Mouse (Mus musculus) adrenal gland, postnatal 36 days (tissue): ENCODE results near the gene Terf2. TPM values are rescaled to one million over a fixed set of nuclear protein-coding genes. Genes with fewer than 3 reads are reported as not detected.
"Not testable (repeated sequence)": the region's sequence is repeated elsewhere in the genome, so short reads cannot be mapped to it uniquely, and the experiment has no call there.

Experiments
- DNase-seq, 2 experiments: peaks; one replicate each; pipeline ENCODE4 v3.0.0; 2021; ENCODE audit warnings: mixed read lengths in 1 of 2
- total RNA-seq, 2 experiments: library from RNA; stranded (reverse); gene quantifications; 2 replicates each; pipeline ENCODE4 v1.2.3; 2021

Gene Terf2
- total RNA-seq, 2 experiments from 2014 or later, result 23.5 to 24.5 TPM

DNA sequence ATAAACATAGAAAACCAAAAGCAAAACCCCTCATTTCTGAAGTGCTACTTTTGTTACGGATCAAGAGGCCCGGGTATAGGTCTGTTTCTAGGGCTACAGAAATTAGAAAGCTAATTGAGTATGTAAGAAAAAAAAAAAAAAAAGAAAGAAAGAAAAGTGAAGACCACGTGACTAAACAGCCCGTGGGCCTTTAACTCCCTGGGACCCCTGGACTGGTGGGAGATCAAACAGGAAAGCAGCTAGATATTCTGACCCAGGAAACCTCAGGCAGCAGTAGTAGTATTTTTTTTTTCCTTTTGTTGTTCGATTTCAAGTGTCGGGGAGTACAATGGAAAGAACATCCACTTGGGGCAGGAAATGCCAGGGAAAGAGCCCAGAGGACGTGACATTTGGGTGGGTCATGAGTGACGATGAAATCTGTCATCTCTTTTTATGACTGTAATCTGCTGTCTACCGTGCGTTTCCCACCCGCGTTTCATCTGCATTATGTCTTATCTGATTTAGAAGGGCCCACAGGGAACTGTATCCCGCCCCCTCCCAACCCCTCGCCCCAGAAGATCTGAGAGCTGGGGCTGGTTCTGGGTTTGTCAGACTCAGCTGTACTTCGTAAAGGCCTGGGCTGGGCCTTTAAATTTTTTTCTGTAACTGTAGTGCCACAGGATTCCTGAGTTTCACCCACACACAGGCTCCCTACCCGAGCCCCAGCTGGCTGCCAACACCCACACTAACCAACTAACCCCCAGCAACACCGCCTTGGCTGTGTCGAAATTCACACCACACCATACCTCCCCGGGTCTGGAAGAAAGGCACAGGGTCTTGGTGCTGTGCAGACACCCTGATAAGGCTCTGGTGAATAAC, 18.0 kb upstream of the Terf2 start:
- peak in 1 of 2 experiments; percentile 29 for DNase-seq

DNA sequence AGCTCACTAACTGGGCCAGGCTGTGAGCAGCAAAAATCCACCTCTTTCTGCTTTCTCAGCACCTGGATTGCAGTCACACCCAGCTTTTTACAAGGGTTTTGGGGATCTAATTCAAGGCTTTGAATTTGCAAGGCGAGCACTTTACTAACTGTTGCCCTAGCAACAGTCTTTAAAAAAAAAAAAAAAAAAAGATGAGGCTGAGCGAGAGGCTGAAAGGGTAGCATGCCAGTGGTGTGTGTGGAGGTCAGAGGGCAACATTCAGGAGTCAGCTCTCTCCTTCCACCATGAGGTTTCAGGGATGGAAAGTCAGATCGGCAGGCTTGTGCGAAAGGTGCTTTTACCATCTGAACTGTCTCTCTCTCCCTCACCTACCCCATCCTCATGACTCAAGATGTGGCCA, 16.9 kb upstream of the Terf2 start:
- DNase-seq, result no peak

DNA sequence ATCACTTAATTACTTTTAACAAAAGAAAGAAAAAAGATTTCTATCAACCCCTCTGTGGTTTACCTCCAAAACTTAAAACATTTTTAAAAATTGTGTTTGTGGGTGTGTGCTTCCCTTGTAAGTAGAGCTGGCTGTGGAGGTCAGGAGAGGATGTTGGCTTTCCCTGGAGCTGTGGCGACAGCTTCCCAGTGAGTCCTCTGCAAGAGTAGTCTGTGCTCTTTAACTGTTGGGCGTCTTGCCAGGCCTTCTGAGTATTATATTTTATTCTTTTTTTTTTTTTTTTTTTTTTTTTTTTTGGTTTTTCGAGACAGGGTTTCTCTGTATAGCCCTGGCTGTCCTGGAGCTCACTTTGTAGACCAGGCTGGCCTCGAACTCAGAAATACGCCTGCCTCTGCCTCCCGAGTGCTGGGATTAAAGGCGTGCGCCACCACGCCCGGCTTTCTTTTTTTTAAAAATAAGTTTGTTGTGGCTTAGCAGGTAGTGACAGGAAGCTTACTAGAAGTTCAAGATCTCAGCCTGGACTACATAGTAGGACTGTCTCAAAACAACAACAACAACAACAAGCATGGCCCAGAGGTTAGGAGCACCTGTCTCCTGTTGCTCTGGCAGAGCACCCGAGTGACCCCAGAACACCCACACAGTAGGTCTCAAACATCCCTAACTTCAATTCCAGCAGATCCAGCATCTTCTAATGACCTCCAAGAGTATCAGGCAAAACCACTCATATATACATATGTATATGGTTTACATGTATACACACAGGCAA, 15.2 kb upstream of the Terf2 start:
- DNase-seq, result peak in 1 of 2 experiments; percentile 47

DNA sequence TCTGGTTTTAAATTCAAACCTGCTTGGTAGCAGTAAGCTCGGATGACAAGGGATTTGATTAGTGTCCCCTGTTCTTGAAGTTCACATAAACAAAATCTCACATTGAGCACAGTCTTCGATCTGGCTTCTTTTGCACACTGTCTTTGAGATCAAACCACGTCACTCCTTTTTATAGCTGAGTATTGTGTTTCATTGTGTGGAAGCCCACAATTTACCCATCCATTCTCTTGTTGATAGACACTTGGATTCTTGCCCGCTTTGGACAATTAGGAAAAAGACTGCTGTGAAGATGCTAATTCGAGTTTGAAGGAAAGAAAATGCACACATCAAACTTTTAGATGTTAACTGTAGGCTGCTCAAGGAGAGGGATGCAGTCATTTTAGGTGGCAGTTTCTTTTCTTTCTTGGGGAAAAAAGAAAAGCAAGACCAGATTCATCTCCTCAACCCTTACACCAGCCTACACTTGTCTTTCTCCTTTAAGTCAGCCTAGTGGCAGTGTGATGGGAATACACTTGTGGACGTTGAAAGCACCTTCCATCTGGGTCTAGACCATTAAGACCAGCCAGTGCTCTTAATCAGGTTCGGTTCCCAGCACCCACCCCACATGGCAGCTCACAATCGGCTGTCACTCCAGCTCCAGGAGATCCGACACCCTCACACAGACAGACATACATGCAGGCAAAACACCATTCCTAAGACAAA, 14.4 kb upstream of the Terf2 start:
- no peak for DNase-seq

DNA sequence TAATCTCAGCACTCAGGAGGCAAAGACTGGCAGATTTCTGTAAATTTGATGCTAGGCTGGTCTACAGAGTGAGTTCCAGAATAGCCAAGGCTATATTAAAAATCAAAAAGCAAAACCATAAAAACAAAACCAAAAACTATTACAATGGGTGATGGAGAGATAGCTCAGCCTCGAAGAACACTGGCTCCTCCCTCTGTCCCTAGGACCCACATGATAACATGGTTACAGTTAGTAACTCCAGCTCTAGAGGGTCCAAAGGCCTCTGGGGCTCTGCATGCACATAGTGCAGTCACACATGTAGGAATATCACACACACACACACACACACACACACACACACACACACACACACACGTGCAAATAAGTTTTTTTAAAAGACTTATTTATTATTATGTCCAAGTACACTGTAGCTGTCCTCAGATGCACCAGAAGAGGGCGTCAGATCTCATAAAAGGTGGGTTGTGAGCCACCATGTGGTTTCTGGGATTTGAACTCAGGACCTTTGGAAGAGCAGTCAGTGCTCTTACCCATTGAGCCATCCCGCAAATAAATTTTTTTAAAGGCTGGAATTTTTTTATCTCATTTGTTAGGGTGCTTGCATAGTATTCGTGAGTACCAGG, 13.6 kb upstream of the Terf2 start:
- DNase-seq, result no peak

DNA sequence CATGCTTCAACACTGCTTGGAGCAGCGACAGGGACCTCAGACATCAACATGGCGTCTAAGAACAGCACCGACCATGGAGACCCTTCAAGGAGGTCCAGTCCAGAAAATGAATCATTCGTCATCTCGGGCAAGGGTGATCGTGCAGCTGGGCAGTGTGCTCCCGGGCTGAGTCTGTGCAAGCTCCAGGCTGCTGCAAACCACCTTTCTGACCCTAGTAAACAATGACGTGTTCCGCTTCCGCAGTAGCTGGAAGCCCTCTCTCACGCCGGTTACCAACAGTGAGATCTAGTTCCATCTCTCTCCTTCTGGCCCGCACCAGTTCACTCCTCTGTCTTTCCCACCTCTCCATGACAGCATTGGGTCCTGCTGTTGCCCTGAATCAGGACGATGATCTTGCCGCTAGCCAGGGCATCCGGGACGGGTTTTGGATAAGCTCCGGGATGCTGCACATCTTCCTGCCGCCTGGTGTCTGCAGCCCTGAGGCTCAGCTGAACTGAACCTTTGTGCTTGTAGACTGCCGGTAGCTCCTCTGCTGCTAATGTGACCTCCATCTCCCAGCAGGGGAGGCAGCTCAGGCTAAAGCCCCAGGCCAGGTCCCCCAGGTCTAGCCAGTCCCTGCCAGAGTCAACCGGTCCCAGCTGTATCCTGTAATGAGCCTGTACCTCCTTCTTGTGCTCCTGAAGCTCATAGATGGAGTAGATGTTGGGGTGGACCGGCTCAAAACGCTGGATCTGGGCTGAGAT, 12.8 kb upstream of the Terf2 start:
- no peak for DNase-seq

DNA sequence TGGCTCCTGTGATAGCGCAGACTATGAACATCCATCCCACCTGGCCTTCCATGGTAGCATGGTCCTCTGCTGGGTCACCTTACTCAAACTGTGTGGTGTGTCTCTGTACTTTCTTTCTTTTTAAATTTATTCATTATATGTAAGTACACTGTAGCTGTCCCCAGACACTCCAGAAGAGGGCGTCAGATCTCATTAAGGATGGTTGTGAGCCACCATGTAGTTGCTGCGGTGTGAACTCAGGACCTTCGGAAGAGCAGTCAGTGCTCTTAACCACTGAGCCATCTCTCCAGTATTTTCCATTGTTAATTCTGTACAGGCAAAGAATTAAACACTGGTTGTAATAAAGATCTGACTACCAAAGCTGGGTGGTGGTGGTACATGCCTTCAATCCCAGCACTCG, 11.7 kb upstream of the Terf2 start:
- not testable (repeated sequence) for DNase-seq

DNA sequence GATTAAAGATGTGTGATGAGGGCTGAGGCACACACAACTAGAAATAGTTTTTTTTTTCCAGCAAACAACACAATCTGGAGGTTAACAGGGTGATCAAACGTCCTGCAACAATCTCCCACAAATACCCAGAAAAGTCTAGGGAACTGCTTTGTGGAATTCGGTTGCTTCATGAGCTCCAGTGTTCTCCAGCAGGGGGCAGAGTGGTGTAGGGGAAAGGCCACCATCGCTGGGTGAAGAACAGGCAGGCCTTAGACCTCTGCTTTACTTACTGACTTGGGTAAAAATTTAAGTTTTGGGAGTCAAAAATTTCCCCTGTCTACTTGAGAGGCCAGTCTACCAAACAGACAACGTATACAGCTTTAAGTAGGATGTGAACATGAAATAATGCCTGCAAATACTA, 8.2 kb upstream of the Terf2 start:
- DNase-seq, result peak; percentile 86 to 88

DNA sequence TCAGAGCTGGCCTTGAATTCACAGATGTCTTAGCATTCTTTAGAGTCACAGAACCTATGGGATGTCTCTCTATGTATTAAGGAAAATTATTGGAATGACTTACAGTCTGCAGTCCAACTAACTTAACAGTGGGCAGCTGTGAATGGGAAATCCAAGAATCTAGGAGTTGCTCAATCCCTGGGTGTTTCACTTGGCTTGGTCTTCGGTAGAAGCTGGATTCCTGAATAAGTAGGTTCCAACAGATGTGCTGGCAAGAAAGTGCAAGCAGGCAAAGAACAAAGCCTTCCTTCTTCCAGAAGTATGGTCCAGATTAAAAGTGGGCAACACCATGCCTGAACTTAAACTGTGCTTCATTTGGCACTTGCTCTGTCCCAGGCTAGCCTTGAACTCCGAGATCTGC, 4.3 kb upstream of the Terf2 start:
- DNase-seq, result no peak

DNA sequence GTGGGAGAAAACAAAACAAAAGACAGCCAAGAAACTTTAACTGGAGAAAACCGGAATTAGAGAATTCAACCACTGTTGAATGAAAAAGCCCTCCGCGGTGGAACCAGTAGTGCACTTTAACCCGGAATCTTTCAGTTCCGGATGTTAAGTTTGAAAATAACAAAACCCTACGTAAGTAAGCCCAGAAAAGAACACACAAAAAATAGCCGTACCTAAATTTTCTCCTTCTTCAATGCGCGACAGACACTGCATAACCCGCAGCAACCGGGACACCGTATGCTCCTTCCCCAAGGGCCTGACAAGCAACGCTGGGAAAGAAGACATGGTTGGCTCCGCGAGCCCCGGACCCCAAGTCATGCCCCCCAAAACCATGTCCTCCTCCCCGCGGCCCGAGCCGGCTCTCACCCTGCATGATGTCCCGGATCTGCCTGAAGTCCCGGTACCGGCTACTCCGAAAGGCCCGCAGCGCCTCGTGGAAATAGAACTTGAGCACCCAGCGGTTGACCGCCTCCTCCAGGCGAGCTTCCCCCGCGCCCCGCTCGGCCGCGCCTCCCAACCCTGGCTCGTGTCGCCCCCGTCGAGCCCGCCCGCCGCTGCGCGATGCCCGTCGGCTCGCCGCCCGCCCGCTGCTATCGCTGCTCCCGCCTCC, 506 bp downstream of the Terf2 start:
- no peak for DNase-seq

DNA sequence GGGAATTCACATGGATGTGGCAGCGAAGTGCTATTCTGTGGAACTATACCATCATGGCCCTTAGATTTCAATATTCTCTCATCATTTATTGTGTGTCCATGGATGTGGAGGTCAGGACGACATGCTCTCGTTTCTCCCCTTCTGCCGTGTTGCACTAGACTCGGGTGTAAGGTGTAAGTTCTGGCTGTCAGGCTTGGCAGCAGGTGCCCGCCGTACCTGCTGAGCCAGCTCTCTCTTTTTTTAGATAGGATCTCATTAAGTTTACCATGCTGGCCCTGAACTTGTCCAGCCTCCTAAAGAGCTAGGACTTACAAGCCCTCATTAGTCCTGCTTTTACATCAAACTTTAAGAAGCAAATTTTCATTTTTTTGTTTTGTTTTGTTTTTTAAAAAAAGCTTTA, 5.8 kb downstream of the Terf2 start:
- DNase-seq, result no peak

DNA sequence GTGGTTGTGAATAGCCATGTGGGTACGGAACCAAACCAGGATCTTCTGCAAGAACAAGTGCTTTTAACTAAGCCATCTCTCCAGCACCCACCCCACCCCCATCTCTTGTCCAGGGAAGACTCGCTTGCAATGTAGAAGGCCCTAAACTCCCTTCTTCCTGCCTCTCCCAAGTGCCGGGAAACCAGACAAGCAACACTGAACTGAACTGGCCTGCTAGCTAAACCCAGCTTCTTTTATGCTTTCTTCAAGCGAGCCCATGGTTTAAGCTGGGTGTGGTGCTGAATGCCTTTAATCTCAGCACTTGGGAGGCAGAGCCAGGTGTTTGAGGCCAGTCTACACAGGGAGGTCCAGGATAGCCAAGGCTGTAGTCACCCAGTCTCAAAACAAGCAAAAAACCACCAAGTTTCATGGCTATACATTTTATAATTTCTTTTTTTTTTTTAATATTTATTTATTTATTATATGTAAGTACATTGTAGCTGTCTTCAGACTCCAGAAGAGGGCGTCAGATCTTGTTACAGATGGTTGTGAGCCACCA, 7.8 kb downstream of the Terf2 start:
- DNase-seq, result no peak

DNA sequence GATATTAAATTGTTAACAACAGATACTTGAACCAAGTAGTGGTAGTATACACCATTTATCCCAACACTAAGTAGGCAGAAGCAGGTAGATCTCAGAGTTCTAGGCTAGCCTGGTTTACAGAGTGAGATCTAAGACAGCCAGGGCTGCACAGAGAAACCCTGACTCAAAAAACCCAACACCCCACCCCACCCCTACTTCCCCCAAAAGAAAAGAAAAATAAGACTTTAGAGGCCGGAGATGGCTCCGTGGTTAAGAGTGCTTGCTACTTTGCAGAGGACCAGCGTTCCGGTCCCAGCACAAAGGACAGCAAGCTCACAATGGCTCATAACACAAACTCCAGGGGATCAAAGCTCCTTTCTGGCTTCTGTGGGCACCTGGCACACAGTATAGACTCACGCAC, 10.3 kb downstream of the Terf2 start:
- DNase-seq, result no peak

DNA sequence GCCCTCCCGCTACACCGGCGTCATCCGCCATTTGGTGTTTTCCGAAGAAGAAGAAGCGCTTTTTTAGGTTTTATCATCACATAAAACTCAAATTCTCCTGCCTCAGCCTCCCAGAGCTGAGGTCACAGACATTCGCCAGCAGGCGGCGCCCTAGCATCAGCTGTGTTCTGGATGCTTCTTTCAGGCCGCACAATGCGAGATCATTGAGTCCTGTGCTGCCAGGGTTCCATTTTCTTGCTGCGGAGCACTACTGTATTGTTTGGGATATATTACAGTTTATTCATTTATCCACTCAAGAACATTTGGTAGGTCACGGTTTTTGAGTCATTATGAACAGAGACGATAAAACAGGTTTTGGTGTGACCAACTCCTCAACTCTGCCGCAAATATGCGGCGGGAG, 11.0 kb downstream of the Terf2 start:
- DNase-seq, result peak in 1 of 2 experiments; percentile 16

DNA sequence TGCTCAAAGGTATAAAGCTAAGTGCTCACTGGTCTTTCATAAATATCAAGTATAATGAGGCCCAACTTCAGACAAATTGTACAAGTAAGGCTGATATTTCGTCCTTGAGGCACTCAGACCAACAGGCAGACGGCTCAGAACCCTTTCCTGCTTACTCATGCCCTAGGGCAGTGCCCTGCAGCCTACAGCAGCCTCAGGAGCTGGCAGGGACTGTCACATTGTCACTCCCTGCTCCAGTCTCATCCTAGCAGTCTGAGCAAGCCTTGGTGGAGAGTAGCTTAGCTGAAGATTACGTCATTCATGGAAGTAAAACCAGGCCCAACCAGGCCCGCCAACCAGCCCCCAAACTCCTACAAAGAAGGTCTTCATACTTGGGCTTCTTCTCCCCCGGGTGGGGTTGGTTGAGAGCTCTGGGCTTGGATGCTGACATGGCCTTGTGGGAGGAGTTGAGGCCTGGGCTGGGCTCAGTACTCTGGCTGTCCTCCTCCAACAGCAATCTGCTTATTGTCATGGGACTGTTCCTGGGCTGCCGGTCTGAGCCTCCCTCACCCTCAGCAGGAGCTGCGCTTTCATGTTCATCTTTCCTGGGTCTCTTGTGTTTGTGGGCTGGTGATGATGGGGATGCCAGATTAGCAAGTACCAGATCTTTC, 20.0 kb downstream of the Terf2 start:
- peak; percentile 56 to 66 for DNase-seq

DNA sequence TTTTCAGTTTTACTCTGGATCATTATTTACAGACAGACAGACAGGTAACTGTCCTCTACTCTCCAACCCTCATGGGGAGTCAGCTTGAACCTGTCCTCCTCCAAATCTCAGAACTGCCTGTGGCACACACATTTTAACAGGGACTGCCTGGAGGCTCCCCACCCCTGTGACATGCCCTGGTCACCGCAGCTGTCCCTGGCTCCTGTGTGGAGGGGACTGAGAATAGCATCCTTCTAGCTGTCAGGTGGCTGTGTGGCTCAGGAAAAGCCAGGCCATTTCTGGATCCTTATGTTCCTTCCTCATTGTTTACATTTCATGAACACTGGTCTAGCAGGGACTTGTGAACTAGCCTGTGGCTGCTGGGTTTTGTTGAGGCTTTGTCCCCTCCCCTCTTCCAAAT, 22.2 kb downstream of the Terf2 start:
- no peak for DNase-seq

DNA sequence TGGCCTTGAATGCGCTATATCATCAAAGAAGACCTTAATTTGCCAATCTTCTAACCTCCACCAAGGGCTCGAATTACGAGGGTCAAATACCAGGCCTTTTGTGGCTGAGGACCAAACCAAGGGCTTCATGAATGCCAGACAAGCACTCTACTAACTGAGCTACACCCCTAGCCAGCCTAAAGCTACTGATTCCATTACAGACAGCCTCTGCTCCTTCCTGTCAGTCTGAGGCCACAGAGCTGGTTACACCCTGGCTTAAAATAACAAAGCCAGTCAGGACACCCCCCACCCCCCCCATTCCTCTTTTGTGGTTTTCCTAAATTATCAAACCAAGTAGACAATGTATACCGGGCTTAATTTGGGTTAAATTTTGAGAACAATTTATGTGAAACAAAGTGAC, 22.6 kb downstream of the Terf2 start:
- DNase-seq, result no peak

DNA sequence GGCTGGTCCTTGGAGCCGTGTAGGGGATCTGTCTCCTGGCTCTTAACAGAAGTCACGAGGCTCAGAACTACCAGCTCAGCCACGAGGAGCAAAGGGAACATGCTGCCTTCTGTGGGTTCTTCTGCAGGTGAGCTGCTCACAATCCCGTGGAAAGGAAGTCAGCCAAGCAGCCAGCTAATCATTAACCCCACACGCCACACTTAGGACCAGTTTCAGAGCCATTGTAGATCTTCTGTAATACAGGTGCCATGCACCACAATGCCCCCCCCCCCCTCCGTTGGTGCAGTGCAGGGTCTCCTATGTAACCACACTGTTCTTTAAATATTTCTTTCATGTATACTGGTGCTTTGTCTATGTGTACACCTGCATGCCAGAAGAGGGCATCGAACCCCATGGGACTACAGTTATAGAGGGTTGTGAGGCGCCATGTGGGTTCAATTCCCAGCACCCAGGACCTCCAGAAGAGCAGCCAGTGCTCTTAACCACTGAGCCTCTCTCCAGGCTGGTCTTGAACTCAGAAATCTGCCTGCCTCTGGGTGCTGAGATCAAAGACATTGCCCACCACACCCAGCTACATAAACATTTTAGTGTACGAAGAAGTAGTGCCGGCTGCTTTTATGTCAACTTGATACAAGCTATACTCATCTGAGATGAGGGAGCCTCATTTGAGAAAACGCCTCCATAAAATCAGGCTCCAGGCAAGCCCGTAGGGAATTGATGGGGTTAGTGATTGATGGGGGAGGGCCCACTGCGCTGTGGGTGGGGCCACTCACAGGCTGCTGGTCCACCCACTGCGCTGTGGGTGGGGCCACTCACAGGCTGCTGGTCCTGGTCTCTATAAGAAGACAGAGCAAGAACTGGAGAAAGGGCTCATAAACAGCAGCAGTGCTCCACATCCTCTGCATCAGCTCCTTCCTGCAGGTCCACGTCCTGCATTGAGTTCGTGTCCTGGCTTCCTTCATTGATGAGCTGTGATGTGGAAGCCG, 30.5 kb downstream of the Terf2 start, which contains the start of gene Tmed6:
TSS of gene Tmed6 (minus strand) at position 134 of the 986 bp plus-strand sequence.
- DNase-seq, result peak; percentile 45 to 46

DNA sequence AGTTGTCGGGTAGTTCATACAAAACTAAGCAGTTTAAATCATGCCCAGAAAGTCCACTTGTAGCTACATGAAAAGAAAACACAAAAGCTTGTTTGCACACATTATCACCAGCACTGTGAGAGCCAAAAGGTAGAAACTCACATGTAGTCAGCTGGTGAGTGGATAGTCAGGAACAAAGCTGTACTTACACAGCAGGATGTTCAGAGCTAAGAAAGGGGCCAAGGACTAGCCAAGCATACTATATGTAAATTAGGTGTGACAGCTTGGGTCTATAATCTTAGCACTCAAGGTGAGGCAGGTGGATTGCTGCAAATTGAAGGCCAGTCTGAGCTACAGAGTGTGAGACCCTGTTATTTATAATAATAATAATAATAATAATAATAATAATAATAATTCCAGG, 33.7 kb downstream of the Terf2 start:
- DNase-seq, result no peak
